Mouse (Mus musculus): ENCODE data around the gene Prkcb.

DNA sequence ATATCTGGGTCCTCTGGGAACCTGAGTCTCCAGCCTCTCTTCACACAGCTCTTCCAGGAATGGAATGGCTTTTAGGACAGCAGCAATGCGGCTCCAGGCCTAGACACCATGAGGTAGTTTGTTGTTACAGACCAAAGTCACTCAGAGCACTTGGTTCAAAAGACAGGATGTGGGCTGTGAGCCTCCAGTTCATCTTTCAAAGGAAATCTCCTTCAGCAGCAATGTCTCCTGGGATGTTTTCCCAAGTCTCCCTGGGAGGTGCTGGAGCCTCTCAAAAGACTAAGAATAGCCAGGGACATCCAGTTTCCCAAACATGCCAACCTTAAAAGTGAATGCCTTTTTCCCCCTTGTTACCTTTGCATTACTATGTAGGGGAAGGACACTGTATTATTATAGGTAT is 1.3 kb upstream of the Prkcb start:
- TF ChIP-seq POLR2A (IDR thresholded peaks at IDR 0.05; ENCODE audit: low read depth, low read length) (no peak), CTCF (conservative IDR thresholded peaks at IDR 0.05; ENCODE audit: insufficient read depth, insufficient read length, low read depth, low read length) (no peak)
